Mouse (Mus musculus): ENCODE data around the gene Ptpa.
A peak's percentile ranks its signal among the peaks of the same experiment; 100 is the strongest.

Gene Ptpa

DNA sequence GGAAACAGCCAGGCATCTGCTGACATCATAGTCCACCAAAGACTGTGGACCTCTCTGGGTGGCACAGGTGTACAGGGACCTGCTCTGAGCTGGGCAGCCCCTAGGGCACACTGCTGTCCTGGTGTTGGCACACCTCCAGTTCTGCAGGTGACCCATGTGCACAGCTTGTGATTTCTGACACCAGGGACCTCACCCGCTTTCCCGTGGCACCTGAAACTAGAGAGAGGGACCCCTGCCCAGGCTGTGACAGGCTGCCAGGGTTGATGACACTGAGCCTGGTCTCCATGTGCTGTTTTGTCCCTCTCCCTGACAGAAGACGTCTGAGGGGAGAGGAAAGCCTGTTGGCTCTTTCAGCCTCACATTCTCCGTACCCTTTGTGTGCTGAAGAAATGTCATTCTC is 22.0 kb downstream of the Ptpa start:
- no peak for DNase-seq (ENCODE audit: low spot score)

DNA sequence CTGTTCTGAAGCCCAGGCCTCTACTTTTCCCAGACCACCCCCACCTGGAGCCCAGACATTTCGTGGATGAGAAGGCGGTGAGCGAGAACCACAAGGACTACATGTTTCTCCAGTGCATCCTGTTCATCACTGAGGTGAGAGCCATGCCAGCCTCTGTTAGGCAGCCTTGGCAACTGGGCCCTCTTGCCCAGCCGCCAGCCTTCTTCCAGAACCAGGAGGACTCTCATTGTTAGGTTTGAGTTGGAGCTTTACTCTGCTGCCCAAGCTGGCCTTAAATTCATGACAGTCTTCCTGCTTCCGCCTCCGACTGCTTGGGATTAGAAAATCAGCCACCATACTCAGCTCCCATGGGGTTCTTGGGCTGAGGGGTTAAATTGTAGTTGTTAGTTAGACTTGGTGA is 23.8 kb downstream of the Ptpa start:
- DNase-seq (ENCODE audit: low spot score) = no peak

DNA sequence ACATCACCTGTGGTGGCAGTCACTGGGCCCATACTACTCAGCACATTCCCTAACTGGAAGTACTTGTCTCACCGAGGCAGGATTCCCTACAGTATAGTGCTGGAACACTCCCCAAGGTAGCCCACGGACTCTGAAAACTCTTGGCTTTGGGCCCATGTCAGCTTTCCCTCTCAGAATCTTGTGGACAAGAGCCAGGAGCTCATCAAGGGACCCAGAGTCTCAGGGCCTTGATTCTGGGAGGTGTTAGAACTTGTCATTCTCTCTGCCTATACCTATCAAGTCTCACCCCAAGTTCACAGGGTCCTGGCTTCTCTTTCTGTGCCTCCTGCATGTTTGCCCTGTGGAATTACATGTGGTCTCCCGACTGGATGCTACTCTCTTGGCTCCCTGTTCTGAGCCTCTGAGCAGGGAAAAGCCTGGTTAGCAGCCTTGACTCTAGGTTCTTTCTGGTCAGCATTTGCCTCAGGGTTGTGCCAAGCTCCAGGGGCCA is 24.4 kb downstream of the Ptpa start:
- DNase-seq (ENCODE audit: low spot score) = no peak

DNA sequence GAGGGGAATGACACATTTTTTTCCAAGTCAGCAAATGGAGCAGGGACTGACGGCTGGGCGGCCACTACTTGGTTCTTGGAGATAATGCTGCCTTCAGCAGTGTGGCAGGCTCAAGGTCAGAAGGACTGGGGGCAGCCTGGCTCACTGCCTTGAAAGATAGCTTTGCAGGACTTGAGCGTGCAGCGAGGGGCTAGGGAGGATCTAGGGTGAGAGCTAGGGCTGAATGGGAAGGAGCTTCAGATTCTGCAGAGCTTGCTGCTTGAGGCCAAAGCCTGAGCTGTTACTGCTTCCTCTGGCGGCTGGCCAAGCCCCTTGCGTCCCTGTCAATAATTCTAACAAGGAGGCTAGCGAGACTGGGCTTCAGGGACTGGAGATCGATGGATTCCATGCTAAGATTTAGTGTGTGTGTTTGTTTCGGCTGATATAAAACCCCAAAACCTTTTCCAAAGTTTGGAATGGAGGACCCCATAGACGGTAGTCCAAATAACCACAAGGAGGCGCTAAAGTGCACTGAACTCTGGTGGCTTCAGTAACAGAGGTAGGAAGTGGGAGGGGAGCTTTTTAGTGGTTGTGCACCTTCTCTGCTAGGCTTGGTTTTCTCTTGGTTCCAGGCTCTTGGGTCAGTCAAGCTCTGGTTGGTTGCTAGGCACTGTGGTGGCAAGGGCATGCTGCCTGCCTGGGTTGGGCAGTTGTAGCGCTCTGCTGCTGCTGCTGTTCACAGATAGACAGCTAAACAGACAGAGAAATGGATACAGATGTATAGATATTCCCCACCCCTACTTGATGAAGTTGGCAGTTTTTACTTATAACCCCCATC is 25.1 kb downstream of the Ptpa start:
- DNase-seq (ENCODE audit: low spot score) = peak; percentile 79

DNA sequence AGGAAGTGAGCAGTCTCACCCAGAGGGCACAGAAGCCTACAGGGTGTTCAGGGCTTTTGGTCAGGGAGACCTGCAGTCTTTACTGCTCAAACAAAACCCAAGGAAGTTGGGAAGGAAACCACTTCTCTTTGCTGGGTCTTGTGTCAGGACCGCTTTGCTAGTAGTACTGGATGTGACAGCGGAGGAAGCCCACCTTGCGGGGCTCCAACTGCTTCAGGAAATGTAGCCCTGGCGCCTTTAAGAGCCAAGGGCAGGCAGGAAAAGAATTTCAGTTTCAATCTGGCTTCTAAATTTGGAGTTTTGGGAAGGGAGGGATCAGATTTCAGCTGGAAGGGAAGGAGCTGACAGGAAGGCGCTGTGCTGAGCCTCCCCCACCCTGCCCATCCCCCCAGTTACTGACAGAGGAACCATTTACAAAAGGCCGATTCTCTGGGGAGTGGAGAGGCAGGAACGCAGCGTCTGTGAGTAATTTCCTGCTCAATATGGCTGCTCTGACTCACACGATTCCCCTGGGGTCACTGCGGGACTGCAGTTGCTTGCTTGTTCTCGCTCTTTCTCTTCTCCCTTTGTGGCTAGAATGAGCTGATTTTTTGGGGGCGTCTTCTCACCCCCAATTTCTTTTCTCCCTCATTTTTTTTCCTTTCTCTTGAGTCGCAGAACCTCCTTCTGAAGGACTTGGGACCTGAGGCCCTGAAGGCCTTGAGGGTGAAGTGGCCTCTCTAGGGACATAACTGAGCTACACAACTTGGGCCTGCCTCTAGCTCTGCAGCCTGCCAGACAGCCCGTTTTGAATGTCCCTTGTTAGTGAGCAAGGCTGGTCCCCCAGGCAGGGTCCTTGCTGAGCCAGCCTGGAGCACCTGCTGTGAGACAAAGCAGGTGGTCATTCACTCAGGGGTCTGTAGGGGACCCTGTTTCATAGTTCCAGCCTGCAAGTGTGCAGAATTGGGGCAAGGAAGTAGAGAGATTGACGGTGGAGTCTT is 26.0 kb downstream of the Ptpa start:
- peak; percentile 90 for DNase-seq (ENCODE audit: low spot score)

DNA sequence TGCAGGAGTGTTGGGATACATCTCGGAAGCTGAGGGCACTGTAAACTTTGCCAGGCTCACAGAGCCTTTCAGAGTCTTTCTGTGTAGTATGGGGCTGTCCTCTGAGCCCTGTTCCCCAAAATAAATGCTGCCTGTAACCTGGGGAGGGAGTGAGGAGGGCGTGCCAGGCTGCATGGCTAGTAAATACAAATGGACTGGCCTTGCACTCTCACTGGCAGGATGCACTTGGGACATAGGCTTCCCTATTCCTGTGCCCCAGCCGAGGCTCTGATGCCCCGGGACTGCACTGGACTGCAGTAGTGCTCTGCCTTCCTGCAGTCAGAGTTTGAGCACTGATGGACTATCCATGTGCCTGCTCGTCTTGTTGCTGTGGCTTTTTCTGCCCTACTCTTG is 26.7 kb downstream of the Ptpa start:
- DNase-seq (ENCODE audit: low spot score) = no peak

DNA sequence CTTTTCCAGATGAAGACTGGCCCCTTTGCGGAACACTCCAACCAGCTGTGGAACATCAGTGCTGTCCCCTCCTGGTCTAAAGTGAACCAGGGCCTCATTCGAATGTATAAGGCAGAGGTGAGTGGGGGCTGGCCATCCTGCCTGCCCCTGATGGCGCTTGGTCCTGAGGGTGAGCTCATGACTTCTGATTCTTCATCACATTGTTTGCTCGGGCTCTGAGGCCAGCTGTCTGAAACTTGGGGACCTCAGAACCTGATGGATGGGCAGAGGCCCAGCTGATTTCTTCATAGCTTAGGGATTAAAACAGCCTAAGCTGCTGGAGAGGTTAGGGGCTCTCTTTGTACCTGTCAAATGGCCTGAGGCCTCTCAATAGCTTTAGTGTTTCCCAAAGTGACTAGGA is 27.4 kb downstream of the Ptpa start:
- DNase-seq (ENCODE audit: low spot score) = no peak

DNA sequence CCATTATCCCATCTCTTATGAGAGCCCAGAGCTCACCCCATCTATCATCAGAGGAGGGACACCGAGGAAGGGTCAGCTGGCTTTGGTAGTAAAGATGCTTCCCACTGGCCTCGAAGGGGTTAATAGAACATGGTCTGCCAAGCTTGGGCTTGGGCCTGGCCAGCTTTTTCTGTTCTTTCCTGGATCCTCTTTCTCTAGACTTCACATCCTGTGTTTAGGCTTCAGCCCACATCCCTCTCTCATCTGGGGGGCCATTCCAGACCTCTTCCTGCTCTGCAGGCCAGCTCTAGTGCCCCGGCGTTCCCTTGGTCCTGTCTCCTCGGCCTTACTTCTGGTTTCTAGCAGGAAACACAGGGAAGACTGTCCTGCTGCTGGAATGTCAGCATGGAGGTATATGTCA is 28.2 kb downstream of the Ptpa start:
- peak; percentile 20 for DNase-seq (ENCODE audit: low spot score)

DNA sequence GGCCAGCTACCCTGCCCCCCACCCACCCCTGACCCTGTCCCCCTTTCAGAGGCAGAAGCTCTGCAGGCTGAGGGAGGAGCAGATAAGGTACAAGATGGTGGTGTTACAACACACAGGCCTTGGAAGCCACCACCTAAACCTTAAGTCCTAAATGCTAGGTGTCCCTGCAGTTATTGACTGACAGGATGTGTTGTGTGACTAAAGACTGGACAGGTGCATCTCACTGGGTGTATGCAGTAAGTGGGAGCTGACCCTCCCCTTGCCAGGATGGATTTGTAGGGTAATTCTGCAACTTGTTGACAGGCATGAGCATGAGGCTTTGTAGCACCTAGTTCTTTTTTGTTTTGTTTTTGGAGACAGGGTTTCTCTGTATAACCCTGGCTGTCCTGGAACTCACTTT is 28.6 kb downstream of the Ptpa start:
- no peak for DNase-seq (ENCODE audit: low spot score)

DNA sequence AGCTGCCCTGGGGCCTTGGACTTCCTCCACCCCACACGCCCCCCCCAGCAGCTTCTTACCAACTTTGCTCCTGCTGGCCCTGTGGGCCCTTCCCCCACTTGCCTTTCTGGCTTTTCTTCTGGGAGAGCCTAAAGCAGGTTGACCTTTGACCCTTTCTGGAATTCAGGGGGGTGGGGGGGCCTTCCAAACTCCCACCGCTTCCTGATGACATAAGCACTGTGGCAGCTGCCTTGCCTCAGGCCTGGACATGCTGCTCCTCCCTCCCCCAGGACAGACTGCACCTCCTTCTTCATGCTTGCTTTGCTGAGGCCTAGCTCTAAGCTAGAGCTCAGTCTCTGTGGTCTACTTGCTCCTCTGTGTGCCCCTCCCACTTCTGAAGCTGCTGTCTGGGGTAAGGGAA is 29.5 kb downstream of the Ptpa start:
- peak; percentile 97 for DNase-seq (ENCODE audit: low spot score)

DNA sequence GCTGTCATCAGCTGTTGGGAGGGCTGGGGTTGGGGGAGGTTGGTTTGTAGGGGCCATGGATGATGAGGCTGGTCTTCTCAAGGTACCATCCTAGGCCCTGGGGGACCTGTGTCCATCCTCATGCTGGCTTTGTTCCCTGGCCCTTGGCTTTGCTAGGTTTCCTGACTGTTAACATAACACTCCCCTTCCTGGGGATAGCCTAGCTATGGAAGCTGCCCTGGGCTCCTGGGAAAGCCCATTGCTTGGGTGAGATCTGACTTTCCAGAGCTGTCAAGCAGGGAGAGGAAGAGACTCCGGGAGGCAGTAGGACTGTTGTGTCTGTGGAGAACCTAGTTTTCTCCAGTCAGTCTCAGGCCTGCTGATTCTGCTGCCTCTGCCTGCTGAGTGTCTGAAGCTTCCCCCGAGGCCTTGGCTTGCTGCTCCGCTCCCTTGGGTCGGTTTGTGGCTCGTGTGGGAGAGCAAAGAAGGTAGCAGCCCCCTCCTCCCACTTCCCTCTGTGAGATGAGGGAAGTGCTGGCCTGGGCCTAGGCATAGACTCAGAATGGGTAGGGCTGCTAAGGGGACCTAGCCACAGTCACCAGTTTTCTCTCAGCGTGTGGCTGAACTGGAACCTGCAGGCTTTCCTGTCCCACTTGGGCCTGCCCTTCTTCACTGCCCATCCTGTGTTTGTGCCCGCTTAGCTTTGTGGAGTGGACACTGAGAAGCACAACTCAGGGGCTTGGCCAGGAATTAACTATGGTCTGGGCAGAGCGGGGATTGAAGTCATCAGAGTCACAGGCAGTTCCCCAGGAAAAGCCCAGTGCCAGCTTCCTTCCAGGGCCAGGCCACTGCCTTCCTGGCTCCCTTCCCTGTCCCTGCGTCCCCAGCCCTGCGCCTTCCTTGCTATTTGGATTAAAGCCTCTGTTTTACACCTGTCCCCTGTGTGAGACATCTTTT is 31.3 kb downstream of the Ptpa start:
- no peak for DNase-seq (ENCODE audit: low spot score)

DNA sequence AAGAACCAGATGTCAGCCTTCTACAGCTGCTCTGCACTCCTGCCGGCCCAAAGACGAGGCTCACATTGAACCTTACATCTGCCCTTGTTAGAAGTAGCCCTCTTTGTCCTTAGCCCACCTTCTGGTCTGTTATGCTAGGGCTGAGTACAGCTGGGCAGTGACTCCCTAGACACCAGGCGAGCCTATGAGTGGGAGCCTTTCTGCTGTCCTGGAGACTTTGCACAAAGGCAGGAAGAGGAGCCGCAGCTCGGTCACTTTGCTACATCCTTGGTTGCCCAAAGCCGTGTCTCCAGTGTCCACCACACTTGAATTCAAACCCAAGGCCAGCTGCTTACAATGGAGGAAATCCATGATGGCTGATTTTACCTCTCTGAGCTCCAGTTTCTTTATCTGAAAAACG is 32.5 kb downstream of the Ptpa start:
- no peak for DNase-seq (ENCODE audit: low spot score)

DNA sequence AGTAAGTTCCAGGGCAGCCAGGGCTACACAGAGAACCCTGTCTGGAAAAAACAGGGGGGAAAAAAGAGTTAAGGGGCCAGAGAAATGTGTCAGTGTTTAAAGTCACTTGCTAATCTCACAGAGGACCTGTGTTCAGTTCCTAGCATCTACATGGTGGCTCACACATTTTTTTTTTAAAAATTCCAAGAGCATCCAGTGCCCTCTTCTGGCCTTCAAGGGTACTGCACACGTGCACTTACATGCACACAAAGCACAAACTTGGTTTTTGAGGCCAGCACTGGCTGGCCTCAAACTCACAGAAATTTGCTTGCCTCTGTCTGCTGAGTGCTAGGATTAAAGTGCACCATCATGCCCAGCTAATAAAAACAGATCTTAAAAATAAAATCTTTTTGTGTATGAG is 34.7 kb downstream of the Ptpa start:
- no peak for DNase-seq (ENCODE audit: low spot score)

DNA sequence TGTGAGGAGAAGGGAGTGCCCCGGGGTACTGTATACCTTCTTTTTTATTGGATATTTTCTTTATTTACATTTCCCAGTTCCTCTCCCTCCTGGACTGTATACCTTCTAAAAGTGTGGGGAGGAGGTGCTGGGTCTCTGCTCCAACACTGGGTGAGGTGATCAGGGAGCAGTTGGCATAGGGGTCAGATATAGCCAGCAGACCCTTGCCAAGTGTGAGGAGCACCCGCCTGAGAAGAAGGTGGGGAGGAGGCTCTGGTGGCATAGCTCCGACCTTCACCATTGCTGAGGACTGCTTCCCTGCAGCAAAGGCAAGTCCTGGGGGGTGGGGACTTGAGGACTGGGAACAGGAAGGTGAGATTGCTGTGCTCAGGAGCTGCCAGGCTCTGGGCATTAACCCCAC is 35.7 kb downstream of the Ptpa start:
- DNase-seq (ENCODE audit: low spot score) = no peak

DNA sequence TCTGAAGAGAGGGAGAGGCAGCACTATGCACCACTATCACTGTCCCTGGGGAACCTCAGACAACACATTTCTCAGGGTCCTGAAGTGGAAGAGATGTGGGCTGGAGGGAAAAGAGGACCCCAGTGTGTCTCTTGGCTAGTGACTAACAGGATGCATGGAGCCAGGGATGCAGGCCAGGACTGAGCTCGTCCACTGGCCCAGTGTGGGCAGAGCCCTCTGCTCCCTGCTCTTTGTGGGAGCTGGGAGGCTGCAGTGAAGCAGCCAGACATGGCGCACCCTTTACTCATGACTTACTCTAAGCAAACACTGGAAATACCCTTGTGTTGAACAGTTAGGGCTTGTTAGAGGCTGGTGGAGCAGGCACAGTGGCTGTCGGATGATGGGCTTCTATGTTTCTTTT is 37.7 kb downstream of the Ptpa start:
- no peak for DNase-seq (ENCODE audit: low spot score)

DNA sequence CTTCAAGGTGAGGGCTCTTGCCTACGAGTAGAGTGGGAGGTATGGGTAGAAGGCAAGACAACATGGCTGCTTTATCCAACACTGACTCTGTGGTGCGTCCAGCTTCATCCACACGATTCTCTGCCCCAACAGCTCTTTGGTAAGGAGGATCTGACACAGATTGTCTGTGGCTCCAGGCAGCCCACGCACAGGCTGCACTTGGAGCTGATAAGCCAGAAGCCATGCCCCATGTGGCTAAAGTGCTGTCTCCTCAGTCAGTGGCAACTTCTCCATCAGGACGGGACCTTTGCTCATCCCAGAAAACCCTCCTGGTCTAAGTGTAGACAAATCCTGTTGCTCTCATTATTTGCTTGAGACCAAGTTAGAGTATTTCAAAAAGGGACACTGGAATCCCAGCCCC is 38.7 kb downstream of the Ptpa start:
- no peak for DNase-seq (ENCODE audit: low spot score)

DNA sequence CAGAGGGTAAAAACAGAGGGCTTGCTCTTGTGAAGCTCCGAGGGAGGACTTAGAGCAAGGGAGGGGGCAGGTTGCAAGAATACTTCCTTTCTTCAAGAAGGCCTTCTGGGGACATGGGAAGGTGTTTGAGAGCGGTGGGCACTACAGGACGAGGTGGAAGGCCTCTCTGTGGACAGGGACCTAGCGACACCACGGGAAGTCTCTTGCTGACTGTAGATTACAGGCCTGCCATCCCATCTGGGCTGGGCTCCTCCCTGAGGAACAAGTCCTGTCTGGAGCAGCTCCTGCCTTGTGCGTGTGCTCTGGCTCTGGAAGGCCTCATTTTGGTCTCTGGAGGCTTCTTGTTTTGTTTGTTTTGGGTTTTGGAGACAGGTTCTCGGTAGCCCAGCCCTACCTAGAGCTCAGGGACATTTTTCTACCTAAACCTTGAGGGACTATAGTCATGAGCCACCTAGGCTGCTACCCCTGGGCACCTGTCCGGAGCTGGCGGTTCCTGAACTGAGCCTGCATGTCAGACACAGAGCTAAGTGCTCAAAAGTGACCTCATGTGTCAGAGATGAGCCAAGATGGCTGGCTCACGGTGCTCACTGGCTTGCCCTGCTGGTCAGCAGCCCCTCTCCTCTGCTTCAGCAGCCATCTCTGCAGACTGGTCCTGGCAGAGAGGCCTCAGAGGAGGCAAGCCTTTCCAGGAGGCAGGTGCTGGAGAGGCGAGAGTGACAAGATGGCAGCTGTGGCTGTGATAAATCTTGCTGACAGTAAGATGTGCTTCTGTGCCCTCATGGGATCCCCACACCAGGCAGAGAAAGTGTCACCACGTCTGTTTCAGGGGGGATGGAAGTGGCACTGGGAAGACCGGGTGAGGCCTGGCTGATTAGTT is 40.5 kb downstream of the Ptpa start:
- no peak for DNase-seq (ENCODE audit: low spot score)

DNA sequence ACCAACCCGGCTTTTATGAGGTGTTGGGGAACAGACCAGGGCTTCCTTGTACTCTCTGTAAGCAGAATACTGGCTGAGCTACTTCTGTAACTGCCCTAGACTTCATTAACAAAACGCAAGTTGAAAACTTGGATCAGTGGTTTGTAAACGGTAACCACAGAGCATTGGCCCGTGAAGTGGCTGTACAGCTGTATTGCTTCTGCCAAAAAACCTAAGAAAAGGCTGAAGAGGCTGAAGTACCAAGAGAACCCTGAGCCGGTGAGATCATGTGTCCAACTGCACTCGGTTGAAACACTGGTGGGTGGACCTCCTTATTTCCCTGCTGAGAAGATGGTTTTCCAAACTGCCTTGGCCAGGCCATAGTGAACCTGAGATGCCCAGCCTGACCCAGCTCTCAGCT is 42.5 kb downstream of the Ptpa start:
- no peak for DNase-seq (ENCODE audit: low spot score)

DNA sequence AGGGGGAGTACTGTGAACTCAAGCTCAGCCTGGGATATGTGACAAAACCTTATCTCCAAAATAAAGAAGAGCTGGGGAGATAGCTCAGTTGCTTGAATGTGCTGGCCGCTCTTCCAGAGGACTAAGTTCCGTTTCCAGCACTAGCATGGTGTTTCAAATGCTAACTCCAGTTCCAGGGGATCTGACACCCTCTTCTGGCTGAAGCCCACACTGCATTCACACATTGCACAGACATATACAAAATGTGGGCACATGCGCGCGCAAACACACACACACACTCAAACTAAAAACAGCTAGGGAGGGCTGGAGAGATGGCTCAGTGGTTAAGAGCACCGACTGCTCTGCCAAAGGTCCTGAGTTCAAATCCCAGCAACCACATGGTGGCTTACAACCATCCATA is 43.4 kb downstream of the Ptpa start:
- no peak for DNase-seq (ENCODE audit: low spot score)

DNA sequence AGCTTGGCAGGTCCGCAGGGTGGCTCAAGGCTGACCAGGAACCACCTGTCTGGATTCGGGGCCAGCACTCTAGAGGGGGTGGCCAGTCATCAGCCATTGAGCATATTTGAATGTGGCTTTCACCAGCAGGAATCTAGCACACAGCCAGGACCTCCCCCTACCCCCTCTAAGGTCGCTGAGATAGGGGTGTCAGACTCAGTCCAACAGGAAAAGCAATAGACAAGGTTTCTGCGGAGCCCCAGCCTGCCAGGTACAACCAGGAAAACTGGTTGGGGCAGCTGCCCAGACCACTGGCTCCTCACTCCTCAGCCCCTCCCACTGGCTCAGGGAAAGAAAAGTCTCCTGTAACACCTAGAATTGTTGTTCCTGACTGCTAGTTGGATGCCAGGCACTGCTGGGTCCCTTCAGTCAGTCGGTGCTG is 47.5 kb downstream of the Ptpa start:
- DNase-seq (ENCODE audit: low spot score) = no peak

DNA sequence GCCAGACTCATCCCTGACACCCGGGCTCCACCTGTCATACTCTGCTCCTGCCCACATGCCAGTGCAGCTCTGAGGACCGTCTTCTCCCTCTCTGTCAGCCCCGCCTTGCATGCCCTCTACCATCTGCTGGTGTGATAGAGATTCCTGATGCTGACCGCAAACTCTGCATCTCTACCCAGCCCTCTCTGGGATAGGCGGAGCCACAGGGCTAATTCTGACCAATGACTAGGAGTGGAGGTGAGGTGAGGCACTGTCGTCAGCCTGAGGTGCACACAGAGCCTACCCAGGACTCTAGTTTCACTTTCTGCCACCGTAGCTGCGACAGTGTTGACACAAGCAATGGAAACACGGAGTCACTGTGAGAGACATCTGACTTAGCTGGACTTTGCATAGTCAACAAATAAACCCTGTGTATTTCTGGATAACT is 48.1 kb downstream of the Ptpa start:
- peak; percentile 85 for DNase-seq (ENCODE audit: low spot score)

Measured in yolk sac, embryonic 10.5 days (tissue).